Mouse (Mus musculus) cortical plate, adult 2 months (tissue): Measurements from ENCODE around the gene Camk2n1.
A peak's percentile ranks its signal among the peaks of the same experiment; 100 is the strongest.

ENCODE experiments used
- CTCF ChIP-seq: fragments of 200-500 bp; IDR thresholded peaks from 2 replicates; pipeline ENCODE4 v1.5.1; 2011; ENCODE audit warnings: mild to moderate bottlenecking, control low read depth, low read length; ENCODE audit not compliant: insufficient read depth; ENCODE audit errors: extremely low read depth
- POLR2A ChIP-seq: fragments of 200-500 bp; IDR thresholded peaks from 2 replicates; pipeline ENCODE4 v1.6.1; 2011; ENCODE audit warnings: mild to moderate bottlenecking, low read length, control low read depth; ENCODE audit not compliant: insufficient read depth; ENCODE audit errors: extremely low read depth

DNA sequence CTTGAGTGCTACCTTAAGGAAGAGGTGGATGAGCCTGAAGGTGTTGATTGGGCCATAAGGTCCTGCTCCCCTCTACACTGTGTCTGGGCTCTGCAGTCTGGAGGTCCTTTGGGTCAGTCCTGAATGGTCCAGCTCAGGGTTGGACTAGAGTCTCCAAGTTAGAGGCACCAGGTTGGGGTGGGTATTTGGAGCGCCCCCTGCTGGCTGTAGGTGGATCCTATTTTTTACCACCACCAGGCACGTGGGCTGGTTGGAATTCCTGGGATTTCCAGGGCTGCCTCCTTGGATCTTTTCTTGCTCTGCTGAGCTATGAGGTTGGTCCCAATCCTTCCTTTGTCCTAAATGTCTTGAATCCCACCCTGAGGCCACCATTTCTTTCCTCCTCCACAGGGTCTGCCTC lies 49.3 kb upstream of the Camk2n1 start:
- TF ChIP-seq POLR2A (no peak), CTCF (peak; percentile 41)
